Mouse (Mus musculus): Measurements from ENCODE around the gene Prkaca.

DNA sequence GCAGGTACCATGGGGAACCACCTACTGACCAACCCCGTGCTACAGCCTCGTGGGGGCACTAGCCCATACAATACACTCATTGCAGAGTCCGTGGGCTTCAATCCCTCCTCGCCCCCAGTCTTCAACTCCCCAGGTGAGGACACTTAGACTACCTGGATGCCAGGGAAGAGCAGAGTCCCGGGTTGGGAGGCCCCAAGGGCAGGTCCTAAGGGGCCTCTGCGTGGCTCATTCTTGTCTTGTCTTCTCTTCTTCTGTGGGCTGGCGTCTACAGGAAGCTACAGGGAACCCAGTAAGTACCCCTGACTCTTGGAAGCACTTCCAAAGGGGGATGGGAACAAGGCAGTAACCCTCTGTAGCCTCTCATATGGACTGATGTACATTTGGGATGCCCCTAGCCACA lies 35.1 kb upstream of the Prkaca start:
- no peak for TF ChIP-seq ZMIZ1 (IDR thresholded peaks at IDR 0.05; ENCODE audit: low read depth, low read length)
- no peak for TF ChIP-seq EP300 (IDR thresholded peaks at IDR 0.05; ENCODE audit: low read length)
- no peak for TF ChIP-seq HCFC1 (IDR thresholded peaks at IDR 0.05; ENCODE audit: low read depth, low read length)
- no peak for TF ChIP-seq ZC3H11A (IDR thresholded peaks at IDR 0.05; ENCODE audit: low read depth, low read length)
- no peak for TF ChIP-seq CTCF (conservative IDR thresholded peaks at IDR 0.05 in 1 of 2, IDR thresholded peaks at IDR 0.05 in 1 of 2; ENCODE audit: low read depth in 2 of 2, low read length in 2 of 2)
